Mouse (Mus musculus): Measurements from ENCODE around the gene Tcf7l2. TPM values are rescaled to one million over a fixed set of nuclear protein-coding genes. Genes with fewer than 3 reads are reported as not detected.

The Tcf7l2 gene
- total RNA-seq, 2 experiments from 2014 or later: 8.1 to 12.1 TPM

GRCm38 (mm10) chr19:55941253-55942125 is 199.9 kb downstream of the Tcf7l2 start:
- intact Hi-C loops (cut with DNase I): loop anchor here (5.0 kb wide), 1 partner anchor 51 kb away; no protein-coding TSS in a partner anchor
- no peak for DNase-seq (ENCODE audit: low spot score in 2 of 2)

DNA sequence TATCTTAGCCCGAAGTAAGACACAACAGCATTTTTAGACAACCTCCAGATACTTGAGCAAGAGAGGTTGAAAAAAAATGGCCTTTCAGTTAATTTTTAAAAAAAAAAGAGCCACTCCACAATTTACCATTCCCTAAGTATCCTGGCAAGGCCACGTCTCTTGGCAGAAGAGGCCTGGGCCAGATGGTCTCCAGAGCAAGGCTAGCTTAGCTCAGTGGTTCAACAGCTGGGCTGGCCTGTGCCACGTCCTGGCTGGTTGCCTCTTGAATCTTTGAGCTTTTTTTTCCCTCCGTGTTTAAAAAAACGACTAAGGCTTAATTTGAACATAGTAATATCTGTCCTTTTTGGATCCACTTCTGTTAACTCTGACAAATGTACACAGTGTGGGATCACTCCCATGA is 209.8 kb downstream of the Tcf7l2 start:
- intact Hi-C loops (cut with DNase I): no loop called here
- peak in 1 of 2 experiments; percentile 35 for DNase-seq (ENCODE audit: low spot score in 2 of 2)

GRCm38 (mm10) chr19:55953207-55953606 is 211.6 kb downstream of the Tcf7l2 start:
- intact Hi-C loops (cut with DNase I): no loop called here
- peak; percentile 43 to 56 for DNase-seq (ENCODE audit: low spot score in 2 of 2)

DNA sequence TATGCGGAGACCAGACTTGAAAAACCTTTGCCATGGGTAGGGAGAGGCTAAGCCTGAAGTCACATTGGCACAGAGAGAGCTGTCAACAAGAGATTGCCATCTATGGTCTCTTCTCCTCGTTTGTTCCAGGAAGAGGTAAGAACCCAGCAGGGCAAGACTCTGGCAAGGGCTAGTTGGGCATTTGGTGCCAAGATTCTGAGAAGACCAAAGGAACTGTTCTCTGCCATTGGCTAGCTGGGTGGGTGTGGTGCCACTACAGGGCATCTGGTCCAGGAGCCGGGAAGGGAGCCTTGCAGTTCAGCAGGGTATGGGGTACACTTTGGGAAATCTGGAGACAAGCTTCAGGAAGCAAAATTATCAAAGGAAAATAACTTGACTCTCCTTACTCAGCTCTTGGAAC is 213.5 kb downstream of the Tcf7l2 start:
- intact Hi-C loops (cut with DNase I): no loop called here
- DNase-seq (ENCODE audit: low spot score in 2 of 2): no peak

GRCm38 (mm10) chr19:55956745-55957144 is 215.1 kb downstream of the Tcf7l2 start:
- intact Hi-C loops (cut with DNase I): no loop called here

GRCm38 (mm10) chr19:55964421-55964820 is 222.8 kb downstream of the Tcf7l2 start:
- intact Hi-C loops (cut with DNase I): no loop called here
- DNase-seq (ENCODE audit: low spot score in 2 of 2): no peak

More at GRCm38 (mm10) chr19:55956745-55957144, 215.1 kb downstream of the Tcf7l2 start:
- DNase-seq (ENCODE audit: low spot score in 2 of 2): no peak

DNA sequence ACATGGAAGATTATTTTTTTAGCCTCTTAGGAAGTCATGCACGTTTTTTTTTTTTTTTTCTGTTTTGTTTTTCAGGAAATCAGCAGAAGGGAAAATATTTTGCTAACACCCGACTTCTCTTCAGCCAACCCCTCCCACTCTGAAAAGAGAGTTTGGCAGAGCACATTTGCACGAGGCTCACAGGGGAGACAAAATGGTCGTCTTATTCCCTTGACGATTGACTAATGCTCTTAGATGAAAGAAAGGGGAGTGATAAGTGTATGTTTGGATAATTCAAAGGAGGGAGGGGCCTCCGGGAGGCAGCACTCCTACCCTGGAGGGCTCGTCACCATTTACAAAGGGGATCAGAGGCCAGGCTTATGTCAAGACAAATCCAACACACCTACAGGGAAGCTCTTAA is 224.4 kb downstream of the Tcf7l2 start:
- intact Hi-C loops (cut with DNase I): no loop called here
- DNase-seq (ENCODE audit: low spot score in 2 of 2): no peak

GRCm38 (mm10) chr19:55969929-55970531 is 228.4 kb downstream of the Tcf7l2 start:
- intact Hi-C loops (cut with DNase I): no loop called here
- no peak for DNase-seq (ENCODE audit: low spot score in 2 of 2)

- intact Hi-C loops (cut with DNase I): no loop called here
- DNase-seq (ENCODE audit: low spot score in 2 of 2): no peak
These were observed 234.5 kb downstream of the Tcf7l2 start for GRCm38 (mm10) chr19:55976073-55976472.
